Mouse (Mus musculus) thymus, adult 18-20 months (tissue): ENCODE data around the gene Slc16a2.
"Not testable (repeated sequence)": the region's sequence is repeated elsewhere in the genome, so short reads cannot be mapped to it uniquely, and the experiment has no call there.

Experiments
- DNase-seq, 2 experiments: peaks; one replicate each; pipeline ENCODE4 v3.0.0; 2022; ENCODE audit warnings: mixed read lengths in 2 of 2

Gene Slc16a2

DNA sequence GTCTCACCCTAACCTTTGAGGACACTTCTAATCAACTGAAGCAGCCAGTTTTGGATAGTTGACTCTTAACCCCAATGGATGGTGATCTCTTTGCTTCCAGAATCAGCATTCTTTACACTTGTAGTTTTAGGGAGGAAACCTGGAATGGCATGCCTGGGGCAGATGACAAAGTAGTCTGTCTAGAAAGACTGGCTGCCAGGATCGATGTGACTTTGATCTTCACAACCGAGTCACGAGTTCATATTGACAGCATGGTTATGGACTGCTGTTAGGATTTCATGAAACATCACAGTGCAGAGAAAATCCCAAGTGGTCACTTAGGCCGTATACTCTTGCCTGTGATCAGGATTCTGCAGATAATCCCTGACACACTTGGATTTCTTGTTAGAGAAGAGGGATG, 88.7 kb downstream of the Slc16a2 start:
- DNase-seq, result no peak

GRCm38 (mm10) chrX:103732033-103732703, 89.6 kb downstream of the Slc16a2 start:
- no peak for DNase-seq

- no peak for DNase-seq
Observed at GRCm38 (mm10) chrX:103722437-103722836, 99.3 kb downstream of the Slc16a2 start.

DNA sequence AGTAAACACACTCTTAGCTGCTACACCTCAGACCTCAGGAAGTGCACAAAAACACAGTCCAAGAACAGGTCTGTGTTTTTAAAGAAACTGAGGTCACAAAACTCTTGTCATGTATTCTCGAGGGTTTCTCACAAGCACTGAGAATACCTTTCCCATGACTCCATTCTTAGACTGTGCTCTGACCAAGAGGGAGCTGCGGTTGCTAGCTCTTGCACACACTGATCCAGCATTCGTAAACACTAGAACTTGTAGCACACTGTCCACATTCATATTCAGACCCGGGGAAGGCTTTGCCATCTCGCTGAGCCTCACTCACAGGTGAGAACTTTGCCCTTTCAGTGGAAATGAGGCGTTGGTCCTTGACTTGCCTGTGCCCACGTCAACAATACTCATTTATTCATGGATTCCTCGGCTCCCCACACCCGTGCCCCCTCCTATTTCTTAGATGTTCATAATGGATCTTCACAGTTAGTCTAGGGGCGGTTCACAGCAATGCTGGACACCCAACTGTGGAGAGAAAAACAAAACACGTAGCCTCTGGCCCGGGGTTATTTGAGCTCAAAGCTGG, 102.1 kb downstream of the Slc16a2 start:
- no peak for DNase-seq

DNA sequence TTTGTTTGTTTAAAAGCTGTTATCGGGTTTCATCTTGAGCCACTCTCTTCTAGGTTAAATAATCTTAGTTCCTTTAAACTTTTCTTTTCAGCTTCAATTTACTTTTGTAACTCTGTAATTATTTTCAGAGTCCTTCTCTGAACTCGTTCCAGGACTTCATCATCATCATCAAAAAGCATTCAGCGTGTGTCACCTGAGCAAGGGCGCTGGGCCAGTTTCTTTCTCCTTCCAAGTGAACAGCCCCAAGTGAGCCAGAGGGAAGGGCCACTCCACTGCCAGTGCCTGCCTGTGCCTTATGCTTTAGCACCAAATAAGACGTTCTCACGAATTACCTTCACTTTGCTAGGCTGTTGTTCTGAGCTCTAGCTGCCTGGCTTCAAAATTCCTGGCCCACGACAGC, 108.9 kb downstream of the Slc16a2 start:
- no peak for DNase-seq

DNA sequence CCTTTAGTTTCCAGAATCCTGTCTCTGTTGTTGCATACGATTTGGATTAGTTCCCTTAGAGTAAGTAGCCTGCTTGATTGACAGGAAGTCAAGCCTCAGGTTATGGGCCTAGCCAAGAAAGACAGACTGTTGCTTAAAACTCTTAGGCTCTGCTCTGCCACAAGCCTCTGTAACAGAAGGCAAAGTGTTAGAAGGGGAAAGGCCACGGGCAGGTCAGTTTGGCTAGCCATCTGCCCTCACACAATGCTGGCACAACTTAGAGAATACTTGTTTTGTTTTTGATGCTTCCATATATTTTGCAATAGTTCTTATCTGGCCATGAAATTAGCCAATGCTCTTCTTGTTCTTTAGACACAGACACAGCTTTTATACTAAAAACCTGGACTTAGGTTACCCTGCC, 112.1 kb downstream of the Slc16a2 start:
- DNase-seq, result no peak

DNA sequence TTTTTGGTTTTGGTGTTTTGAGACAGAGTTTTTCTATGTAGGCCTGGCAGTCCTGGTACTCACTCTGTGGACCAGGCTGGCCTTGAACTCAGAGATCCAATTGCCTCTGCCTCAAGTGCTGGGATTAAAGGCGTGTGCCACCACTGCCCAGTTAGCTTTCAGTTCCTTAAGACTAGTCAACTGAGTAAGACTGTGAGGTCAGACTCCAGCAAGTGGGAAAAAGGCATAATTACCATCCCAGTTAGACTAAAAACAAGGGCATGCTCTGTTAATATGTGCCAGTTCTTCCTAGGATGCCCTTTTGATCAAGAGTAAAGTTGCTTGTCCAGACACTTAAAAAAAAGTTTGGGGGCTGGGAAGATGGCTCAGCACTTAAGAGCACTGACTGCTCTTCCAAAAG, 113.2 kb downstream of the Slc16a2 start:
- no peak for DNase-seq

- no peak for DNase-seq
Observed at GRCm38 (mm10) chrX:103704611-103705010, 117.2 kb downstream of the Slc16a2 start.

- no peak for DNase-seq
Observed at GRCm38 (mm10) chrX:103704024-103704423, 117.8 kb downstream of the Slc16a2 start.

DNA sequence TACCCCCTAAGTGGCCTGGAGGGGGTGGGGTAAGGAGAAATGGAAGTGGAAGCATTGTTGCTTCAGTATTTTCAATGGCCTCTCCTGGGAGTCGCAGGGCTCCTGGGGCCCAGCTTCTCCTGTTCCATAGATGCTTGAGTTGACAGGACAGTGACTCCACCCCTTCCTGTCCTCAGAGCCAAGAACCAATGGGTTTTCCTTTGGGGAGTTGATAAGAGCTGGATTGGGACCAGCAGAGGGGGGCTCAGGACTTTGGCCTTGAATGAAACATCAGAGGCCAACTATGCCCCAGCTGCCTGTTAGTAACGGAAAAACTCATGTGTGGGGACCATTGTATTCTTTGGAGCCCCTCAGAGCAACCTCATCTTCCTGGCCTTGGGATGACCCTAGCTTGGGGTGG, 124.0 kb downstream of the Slc16a2 start:
- DNase-seq, result no peak

GRCm38 (mm10) chrX:103696081-103696519, 125.7 kb downstream of the Slc16a2 start:
- no peak for DNase-seq

- peak; percentile 33 to 51 for DNase-seq
Observed at GRCm38 (mm10) chrX:103695165-103695996, 126.4 kb downstream of the Slc16a2 start.

DNA sequence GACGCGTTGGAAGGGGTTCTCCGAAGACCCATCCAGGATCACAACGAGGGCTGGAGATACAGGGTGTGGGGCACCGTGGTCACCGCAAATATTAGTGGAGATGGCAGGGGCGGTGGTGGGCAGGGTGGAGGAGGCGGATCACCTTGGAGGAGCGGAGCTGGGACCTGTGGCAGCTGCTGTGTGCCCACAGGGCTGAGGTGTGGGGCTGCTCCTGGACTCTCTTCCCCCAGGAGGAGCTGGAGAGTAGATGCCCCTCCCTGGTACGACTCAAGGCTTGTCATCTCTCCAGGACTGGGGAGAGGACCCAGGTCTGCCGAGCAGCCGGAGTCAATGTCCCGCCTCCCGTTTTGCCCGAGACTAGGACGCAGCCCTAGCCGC, 127.0 kb downstream of the Slc16a2 start:
- DNase-seq, result peak in 1 of 2 experiments; percentile 7

DNA sequence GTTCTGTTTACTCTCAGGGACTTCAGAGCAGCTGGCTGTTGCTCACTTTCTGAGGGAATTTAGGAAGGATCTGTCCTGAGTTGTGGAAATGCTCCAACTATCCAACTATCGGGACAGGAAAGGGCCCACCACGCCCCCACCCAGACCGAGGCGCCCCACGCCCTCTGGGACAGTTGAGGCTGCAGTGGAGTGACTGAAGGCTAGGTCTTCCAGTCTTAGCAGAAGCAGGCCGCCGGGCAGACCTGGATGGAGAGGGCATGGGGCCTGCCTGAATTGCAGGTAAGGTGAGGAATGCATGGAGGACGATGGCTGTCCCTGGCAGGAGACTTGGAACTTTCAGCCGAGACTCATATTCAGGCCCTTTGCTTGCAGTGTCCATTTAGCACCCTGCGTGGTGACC, 127.4 kb downstream of the Slc16a2 start:
- no peak for DNase-seq

DNA sequence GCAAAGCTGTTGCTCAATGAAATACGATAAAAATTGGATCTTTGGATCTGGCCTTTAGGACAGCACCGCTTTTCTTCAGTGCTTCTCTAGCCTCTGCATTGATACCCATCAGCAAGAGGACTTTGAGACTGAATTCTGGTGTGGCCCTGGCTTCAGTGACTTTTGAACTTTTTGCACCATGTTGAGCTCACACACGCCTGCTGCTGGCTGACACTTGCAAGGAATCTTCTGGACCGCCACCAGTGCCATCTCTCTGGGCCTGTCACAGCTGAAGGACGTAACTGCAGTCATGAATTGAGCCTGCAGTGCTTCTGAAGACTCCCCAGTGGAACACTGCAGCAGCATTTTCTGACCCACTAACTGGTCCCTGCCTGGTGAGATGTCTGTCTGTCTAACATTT, 128.9 kb downstream of the Slc16a2 start:
- DNase-seq, result no peak

- no peak for DNase-seq
Observed at GRCm38 (mm10) chrX:103688551-103688950, 133.2 kb downstream of the Slc16a2 start.

GRCm38 (mm10) chrX:103674674-103675073, 147.1 kb downstream of the Slc16a2 start:
- DNase-seq, result no peak

DNA sequence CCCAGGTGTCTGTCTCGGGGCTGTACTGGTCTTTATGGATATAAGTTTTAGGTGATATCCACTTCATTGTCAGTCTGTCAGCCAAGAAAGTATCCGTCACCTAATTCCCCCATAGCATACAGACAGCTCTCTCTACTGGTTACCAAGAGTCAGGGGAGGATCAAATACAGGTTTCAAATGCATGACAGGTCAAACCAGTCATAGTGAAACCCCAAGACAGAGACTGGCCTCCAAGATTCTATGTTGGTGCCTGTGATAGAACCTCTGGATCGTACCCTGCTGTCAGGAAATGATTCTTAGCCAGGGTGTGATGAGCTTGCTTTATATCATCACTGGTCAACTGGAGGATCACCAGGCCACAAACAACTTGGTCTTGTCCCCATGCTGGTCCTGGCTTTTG, 148.0 kb downstream of the Slc16a2 start:
- no peak for DNase-seq

- no peak for DNase-seq
Observed at GRCm38 (mm10) chrX:103670245-103670644, 151.5 kb downstream of the Slc16a2 start.

GRCm38 (mm10) chrX:103664445-103664844, 157.3 kb downstream of the Slc16a2 start:
- not testable (repeated sequence) for DNase-seq

GRCm38 (mm10) chrX:103658985-103659384, 162.8 kb downstream of the Slc16a2 start:
- DNase-seq, result no peak

GRCm38 (mm10) chrX:103653021-103653420, 168.8 kb downstream of the Slc16a2 start:
- no peak for DNase-seq

DNA sequence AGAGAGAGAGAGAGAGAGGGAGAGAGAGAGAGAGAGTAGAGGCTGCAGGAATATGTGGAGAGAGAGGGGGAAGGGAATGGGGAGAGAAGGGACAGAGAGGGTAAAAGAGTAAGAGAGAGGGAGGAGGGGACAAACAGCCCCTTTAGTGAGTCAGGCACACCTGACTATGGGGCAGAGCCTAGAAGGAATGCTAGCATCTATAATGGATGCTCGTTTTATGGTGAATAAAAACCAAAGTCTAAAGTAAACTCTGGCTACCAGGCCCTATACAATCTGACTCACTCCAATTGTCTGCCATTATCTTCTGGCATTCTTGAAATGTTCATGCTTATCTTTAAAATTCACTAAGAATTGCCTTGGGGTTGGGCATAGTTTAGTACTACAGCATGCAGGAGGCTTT, 169.7 kb downstream of the Slc16a2 start:
- no peak for DNase-seq
